Mouse (Mus musculus) kidney, adult 2 months (tissue): Measurements from ENCODE around the gene E330034G19Rik. TPM values are rescaled to one million over a fixed set of nuclear protein-coding genes. Genes with fewer than 3 reads are reported as not detected.

Source experiments
- DNase-seq: peaks from one replicate; pipeline ENCODE4 v3.0.0; 2021
- H3K27ac ChIP-seq: fragments of 200-500 bp; 2 replicates; pipeline ENCODE4 v1.5.1; 2012; ENCODE audit warnings: low read depth, low read length, control low read depth, inconsistent platforms; ENCODE audit not compliant: insufficient read depth
- H3K27me3 ChIP-seq: fragments of 200-500 bp; replicated peaks from 2 replicates; pipeline ENCODE4 v1.6.1; 2012; ENCODE audit warnings: mild to moderate bottlenecking, moderate library complexity, low read length, inconsistent platforms; ENCODE audit not compliant: control insufficient read depth, insufficient read depth
- H3K36me3 ChIP-seq: fragments of 200-500 bp; 2 replicates; pipeline ENCODE4 v1.6.1; 2012; ENCODE audit warnings: mild to moderate bottlenecking, moderate library complexity, low read length, inconsistent platforms; ENCODE audit not compliant: control insufficient read depth, insufficient read depth
- H3K4me1 ChIP-seq: fragments of 200-500 bp; 2 replicates; pipeline ENCODE4 v1.6.1; 2011; ENCODE audit warnings: low read length; ENCODE audit not compliant: control insufficient read depth, insufficient read depth
- H3K4me3 ChIP-seq: fragments of 200-500 bp; 2 replicates; pipeline ENCODE4 v1.5.1; 2011; ENCODE audit warnings: mild to moderate bottlenecking, low read depth, low read length, control low read depth; ENCODE audit not compliant: insufficient read depth
- CTCF ChIP-seq: fragments of 200-500 bp; conservative IDR thresholded peaks from 2 replicates; pipeline ENCODE4 v1.5.1; 2011; ENCODE audit warnings: low read depth, mild to moderate bottlenecking, control low read depth, low read length, moderate library complexity, mixed read lengths; ENCODE audit not compliant: insufficient read depth, insufficient read length
- POLR2A ChIP-seq: fragments of 200-500 bp; IDR thresholded peaks from one replicate; pipeline ENCODE4 v1.6.1; 2011; ENCODE audit warnings: low read depth, low read length, control low read depth
- WGBS: fragments of 180-500 bp; shearing (Covaris S2); methylation state at CpG from one replicate; pipeline ENCODE4 v1.1.7; 2018; 5-methylcytosine and 5-hydroxymethylcytosine counted together
- polyA plus RNA-seq: library from polyadenylated mRNA; depleted of rRNA; stranded (reverse); fragments of >200 nt; gene quantifications from 2 replicates; pipeline ENCODE4 v1.2.3, GENCODE M21; 2012; rRNA removed

Gene E330034G19Rik
- polyA plus RNA-seq, result not detected in 2 replicates

DNA sequence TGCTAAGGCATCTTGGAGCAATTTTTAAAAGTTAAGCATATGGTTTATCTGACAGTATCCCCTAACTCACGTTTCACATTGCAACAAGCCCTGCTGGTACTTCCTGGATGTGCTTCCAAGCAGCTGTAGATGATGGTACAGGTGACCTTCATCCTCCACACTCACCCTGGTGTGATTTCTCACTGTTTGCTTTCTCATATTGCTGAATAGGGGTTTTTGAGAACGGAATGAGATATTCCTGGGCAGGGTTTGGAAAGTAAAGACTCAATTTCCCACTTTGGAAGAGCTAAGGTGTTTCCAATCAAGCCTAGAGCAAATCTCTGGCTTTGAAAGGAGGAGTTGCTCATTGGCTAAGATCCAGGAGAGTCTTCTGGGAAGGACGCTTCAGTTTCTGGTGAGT is at the start of gene E330034G19Rik:
E330034G19Rik (plus strand) TSS at position 301 of the 400 bp plus-strand sequence.
- Histone ChIP-seq H3K27me3 (no peaks in the 10 kb centered on the region), H3K36me3 (no peaks in the 10 kb centered on the region), H3K4me1 (no peaks in the 10 kb centered on the region), H3K27ac (no peak within 1 kb of the TSS), H3K4me3 (no peak within 1 kb of the TSS)
- TF ChIP-seq CTCF, result no peak
- 51% methylated on average over 3 of the region's 3 CpGs for WGBS
- DNase-seq, result no peak

GRCm38 (mm10) chr14:24244330-24245176 is 48.5 kb upstream of the E330034G19Rik start:
- H3K27ac ChIP-seq, result peak overlapping the region; percentile 88
- H3K27me3 ChIP-seq, result no peaks in the 10 kb centered on the region
- DNase-seq, result peak; percentile 93
- no peaks in the 10 kb centered on the region for H3K36me3 ChIP-seq
- H3K4me1 ChIP-seq, result peaks cover 11% of the 10 kb centered on the region
- 2% methylated on average over 40 of the region's 40 CpGs for WGBS
- TF ChIP-seq CTCF (no peak), POLR2A (no peak)
- peak overlapping the region; percentile 82 for H3K4me3 ChIP-seq

- DNase-seq, result peak; percentile 76
- H3K27me3 ChIP-seq, result no peaks in the 10 kb centered on the region
- peaks cover 8% of the 10 kb centered on the region; the same call in 1 of the 2 replicates for H3K4me1 ChIP-seq
- H3K4me3 ChIP-seq, result peak within 1 kb of the TSS; percentile 82
- peak within 1 kb of the TSS; percentile 88 for H3K27ac ChIP-seq
- H3K36me3 ChIP-seq, result no peaks in the 10 kb centered on the region
- TF ChIP-seq POLR2A (no peak), CTCF (no peak)
- under 1% methylated on average over 85 of the region's 98 CpGs for WGBS
Measured at GRCm38 (mm10) chr14:24245177-24246081, 47.6 kb upstream of the E330034G19Rik start, which contains the start of gene Dlg5. Gene Dlg5 (minus strand): TSS chr14:24245920.

DNA sequence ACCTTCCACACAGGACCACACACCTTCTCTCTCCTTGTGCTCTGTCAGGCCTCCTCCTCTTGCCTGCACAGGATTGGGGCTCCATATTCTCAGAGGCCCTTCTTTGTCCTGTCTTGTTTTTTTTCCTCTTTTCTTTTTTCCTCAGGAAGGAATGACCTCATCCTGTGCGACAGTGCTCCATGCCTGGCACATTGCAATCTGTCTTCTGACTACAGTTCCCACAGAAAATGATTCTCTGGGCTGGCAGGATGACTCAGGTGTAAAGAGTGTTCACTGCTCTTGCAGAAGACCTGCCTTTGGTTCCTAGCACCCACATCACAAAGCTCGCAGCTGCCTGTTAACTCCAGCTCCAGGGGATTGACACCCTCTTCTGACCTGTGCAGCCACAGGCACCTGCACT is 43.1 kb upstream of the E330034G19Rik start:
- H3K27ac ChIP-seq, result no peak overlapping the region
- no peak overlapping the region for H3K4me3 ChIP-seq
- TF ChIP-seq POLR2A (no peak), CTCF (no peak)
- no peaks in the 10 kb centered on the region for H3K36me3 ChIP-seq
- H3K4me1 ChIP-seq, result no peaks in the 10 kb centered on the region
- DNase-seq, result no peak
- no peaks in the 10 kb centered on the region for H3K27me3 ChIP-seq
- WGBS, result 80% methylated on average over 2 of the region's 2 CpGs

DNA sequence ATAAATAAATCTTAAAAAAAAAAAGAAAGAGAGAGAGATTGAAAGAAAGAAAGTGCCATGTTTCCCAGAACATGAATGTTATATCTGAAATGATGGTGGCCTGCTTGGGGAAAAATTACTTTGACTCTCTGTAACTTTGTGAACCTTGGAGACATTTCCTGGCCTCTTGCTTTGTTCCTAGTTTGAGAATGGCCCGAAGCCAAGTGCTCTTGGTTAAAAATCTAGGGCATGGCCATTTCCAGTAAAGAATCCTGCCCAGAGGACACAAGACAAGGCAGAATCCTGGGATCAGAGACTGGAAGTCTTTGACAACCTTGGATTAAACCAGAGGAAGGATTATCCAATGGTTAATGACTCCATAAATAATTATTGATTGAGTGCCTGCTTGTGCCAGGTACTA is 41.7 kb upstream of the E330034G19Rik start:
- DNase-seq, result peak; percentile 72
- no peaks in the 10 kb centered on the region for H3K27me3 ChIP-seq
- no peaks in the 10 kb centered on the region for H3K4me1 ChIP-seq
- H3K36me3 ChIP-seq, result no peaks in the 10 kb centered on the region
- WGBS, result 48% methylated on average over 1 of the region's 1 CpGs
- H3K4me3 ChIP-seq, result no peak overlapping the region
- TF ChIP-seq POLR2A, result no peak
- TF ChIP-seq CTCF, result no peak
- H3K27ac ChIP-seq, result no peak overlapping the region

DNA sequence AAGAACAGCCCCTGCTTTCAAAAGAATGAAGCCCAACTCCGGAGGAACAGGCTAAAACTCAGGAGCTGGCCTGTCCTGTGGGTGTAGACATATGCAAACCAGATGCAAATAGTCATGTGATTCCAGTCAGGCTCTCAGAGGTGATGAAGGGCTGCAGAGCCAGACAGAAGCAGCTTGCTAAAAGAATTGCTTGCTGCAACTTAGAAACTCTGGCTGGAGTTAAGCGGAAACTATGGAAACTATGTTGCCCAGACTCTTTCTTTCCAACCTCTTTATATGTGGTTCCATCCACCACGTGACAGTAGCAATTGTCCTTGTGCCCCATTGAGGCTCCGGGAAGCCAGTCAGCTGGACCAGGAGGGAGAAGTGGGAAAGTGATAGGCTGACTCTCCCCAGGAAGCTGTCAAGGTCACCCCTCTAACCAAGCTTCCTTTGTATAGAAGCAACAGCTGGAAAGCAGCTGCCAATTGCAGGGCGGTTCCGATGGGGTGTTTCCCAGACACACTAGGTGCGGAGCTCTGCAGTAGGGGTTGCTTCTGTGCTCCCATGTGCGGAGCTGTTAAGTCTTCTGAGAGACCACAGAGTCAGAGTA is 39.3 kb upstream of the E330034G19Rik start:
- Histone ChIP-seq H3K36me3 (no peaks in the 10 kb centered on the region), H3K4me1 (no peaks in the 10 kb centered on the region), H3K4me3 (no peak overlapping the region), H3K27ac (peak overlapping the region; percentile 21; the same call in 1 of the 2 replicates), H3K27me3 (no peaks in the 10 kb centered on the region)
- peak; percentile 68 for DNase-seq
- TF ChIP-seq POLR2A (no peak), CTCF (no peak)
- 15% methylated on average over 8 of the region's 8 CpGs for WGBS

- Histone ChIP-seq H3K27ac (no peak overlapping the region), H3K4me1 (no peaks in the 10 kb centered on the region), H3K36me3 (no peaks in the 10 kb centered on the region), H3K27me3 (no peaks in the 10 kb centered on the region), H3K4me3 (no peak overlapping the region)
- no peak for DNase-seq
- TF ChIP-seq POLR2A (no peak), CTCF (no peak)
- WGBS, result 66% methylated on average over 2 of the region's 2 CpGs
Measured at GRCm38 (mm10) chr14:24255956-24256355, 37.1 kb upstream of the E330034G19Rik start.
